Mouse (Mus musculus) cerebellum, adult 8-10 months (tissue): ENCODE measurements at regions not wholly inside any gene's neighbourhood (a gene's known extent, or its start where the extent isn't known, plus 50 kb on each side); places are given as distances from the start of the nearest gene placed in this dataset.
"Not testable (repeated sequence)": the region's sequence is repeated elsewhere in the genome, so short reads cannot be mapped to it uniquely, and the experiment has no call there.

Source experiments
- DNase-seq: peaks from one replicate; pipeline ENCODE4 v3.0.0; 2022

GRCm38 (mm10) chr8:20436956-20437355 lies 73.9 kb upstream of the Gm15319 start:
- DNase-seq: not testable (repeated sequence)

- not testable (repeated sequence) for DNase-seq
These were observed 70.2 kb upstream of the Gm15319 start for GRCm38 (mm10) chr8:20433236-20433635.

- not testable (repeated sequence) for DNase-seq
These were observed 66.5 kb upstream of the Gm15319 start for GRCm38 (mm10) chr8:20429469-20429868.

GRCm38 (mm10) chr8:20424903-20425222 lies 61.9 kb upstream of the Gm15319 start:
- DNase-seq: not testable (repeated sequence)

GRCm38 (mm10) chr8:20424104-20424902 lies 61.3 kb upstream of the Gm15319 start:
- DNase-seq: peak; percentile 100

GRCm38 (mm10) chr8:20420807-20421206 lies 57.8 kb upstream of the Gm15319 start:
- not testable (repeated sequence) for DNase-seq
